In the genomic region with DNA sequence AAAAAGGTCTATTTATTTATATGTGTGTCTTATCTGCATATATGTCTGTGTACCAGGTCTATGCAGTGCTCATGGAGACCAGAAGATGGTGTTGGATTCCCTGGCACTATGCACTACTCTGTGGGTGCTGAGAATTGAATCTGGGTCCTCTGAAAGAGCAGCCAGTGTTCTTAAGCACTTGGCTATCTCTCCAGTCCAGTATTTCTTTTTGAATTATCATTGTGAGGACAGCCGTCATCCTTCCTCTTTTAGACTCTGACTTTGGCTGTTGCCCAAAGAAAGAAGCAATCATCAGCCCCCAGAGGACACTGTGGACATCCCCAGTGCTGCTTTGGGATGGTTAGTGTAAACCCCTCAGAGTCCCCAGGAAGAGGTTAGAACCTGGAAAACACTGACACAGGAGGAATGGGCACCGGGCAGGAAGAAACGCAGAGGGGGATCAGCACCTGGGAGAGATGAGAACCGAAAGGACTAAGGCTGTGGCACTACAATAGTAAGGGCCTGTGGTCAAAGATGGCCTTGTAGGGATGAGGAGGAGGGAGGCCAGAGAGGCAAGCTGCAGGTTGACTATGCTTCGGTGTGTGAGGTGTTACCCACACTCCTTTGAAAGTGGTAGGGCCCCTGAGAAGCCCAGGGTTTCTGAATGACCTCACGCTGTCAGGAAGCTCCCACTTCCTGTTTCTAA, we compare ENCODE assay signal across 9 mouse cellular contexts. TPM values are rescaled to one million over a fixed set of nuclear protein-coding genes. Genes with fewer than 3 reads are reported as not detected.
DNase-seq lines count a peak whose midpoint lies in the region; ATAC-seq lines count a peak whose summit lies in the region.
"Had no signal": no experiment of that assay in that cellular context is flagged by ENCODE, and none has a peak within 500 bp of the region (broad histone marks: within the 10 kb centered on the region; RNA-seq: fewer than 3 reads in every experiment).

No protein-coding gene starts in this region.

- H3K27ac ChIP-seq in kidney, embryonic 15.5 days = peak overlapping the region; percentile 34; the same call in 1 of the 2 replicates
- peak overlapping the region; percentile 74 for H3K27ac ChIP-seq in heart, embryonic 16.5 days (ENCODE audit: low read length)
- H3K27ac ChIP-seq in stomach, embryonic 15.5 days = peak overlapping the region; percentile 19; the same call in 1 of the 2 replicates
- H3K27ac ChIP-seq: forebrain, embryonic 13.5 days had no signal

- ATAC-seq in kidney, embryonic 15.5 days (replicated peaks; ENCODE audit: low FRiP score) = peak; percentile 43; the same call in 1 of the 2 replicates
- peak; percentile 56 for ATAC-seq in heart, embryonic 16.5 days (replicated peaks; ENCODE audit: extremely low read depth, insufficient read depth, low FRiP score)
- ATAC-seq in stomach, embryonic 15.5 days (ENCODE audit: insufficient read depth, low FRiP score, low read depth) = no peak
- ATAC-seq in erythroblast, adult 5-6 weeks (replicated peaks; ENCODE audit: low FRiP score, poor library complexity, severe bottlenecking) = no peak
- ATAC-seq: forebrain, embryonic 13.5 days had no signal

- no peak overlapping the region for H3K4me3 ChIP-seq in kidney, embryonic 15.5 days (replicated peaks)
- H3K4me3 ChIP-seq in heart, embryonic 16.5 days (ENCODE audit: low read length) = no peak overlapping the region
- no peak overlapping the region for H3K4me3 ChIP-seq in stomach, embryonic 15.5 days (replicated peaks)
- H3K4me3 ChIP-seq: forebrain, embryonic 13.5 days had no signal

- peaks cover 33% of the 10 kb centered on the region for H3K4me1 ChIP-seq in kidney, embryonic 15.5 days
- peaks cover 26% of the 10 kb centered on the region for H3K4me1 ChIP-seq in heart, embryonic 16.5 days (ENCODE audit: control insufficient read depth, insufficient read depth, low read length)
- peaks cover 25% of the 10 kb centered on the region for H3K4me1 ChIP-seq in stomach, embryonic 15.5 days
- H3K4me1 ChIP-seq: forebrain, embryonic 13.5 days had no signal

- H3K9me3 ChIP-seq in kidney, embryonic 15.5 days (replicated peaks) = no peaks in the 10 kb centered on the region
- no peaks in the 10 kb centered on the region for H3K9me3 ChIP-seq in heart, embryonic 16.5 days (replicated peaks; ENCODE audit: control insufficient read depth, low read length)
- no peaks in the 10 kb centered on the region for H3K9me3 ChIP-seq in stomach, embryonic 15.5 days
- H3K9me3 ChIP-seq: forebrain, embryonic 13.5 days had no signal

- no peaks in the 10 kb centered on the region for H3K36me3 ChIP-seq in kidney, embryonic 15.5 days
- H3K36me3 ChIP-seq in heart, embryonic 16.5 days (ENCODE audit: control insufficient read depth, insufficient read depth) = no peaks in the 10 kb centered on the region
- H3K36me3 ChIP-seq in stomach, embryonic 15.5 days = no peaks in the 10 kb centered on the region

- H3K9ac ChIP-seq in kidney, embryonic 15.5 days = no peak overlapping the region
- no peak overlapping the region for H3K9ac ChIP-seq in heart, embryonic 16.5 days (ENCODE audit: low read length)
- H3K9ac ChIP-seq in stomach, embryonic 15.5 days = no peak overlapping the region
- H3K9ac ChIP-seq: forebrain, embryonic 13.5 days had no signal

- no peaks in the 10 kb centered on the region for H3K27me3 ChIP-seq in kidney, embryonic 15.5 days
- H3K27me3 ChIP-seq in heart, embryonic 16.5 days (ENCODE audit: control insufficient read depth, insufficient read depth, low read length) = no peaks in the 10 kb centered on the region; the same call in 1 of the 2 replicates
- no peaks in the 10 kb centered on the region for H3K27me3 ChIP-seq in stomach, embryonic 15.5 days (replicated peaks)
- H3K27me3 ChIP-seq: forebrain, embryonic 13.5 days had no signal

- 52% methylated on average over 6 of the region's 6 CpGs for WGBS in kidney, embryonic 15.5 days
- 24% methylated on average over 6 of the region's 6 CpGs for WGBS in heart, embryonic 16.5 days
- WGBS in stomach, embryonic 15.5 days = 32% methylated on average over 6 of the region's 6 CpGs

- no peak for DNase-seq in kidney, postnatal 10 days
- peak; percentile 53 to 75 for DNase-seq in lung, adult 18-20 months
- DNase-seq in testis, postnatal 10 days (ENCODE audit: low spot score) = no peak
- DNase-seq in left cerebral cortex, adult 9 months (ENCODE audit: low spot score in 2 of 2) = no peak

- no peak overlapping the region for H3K4me2 ChIP-seq in kidney, embryonic 15.5 days
- H3K4me2 ChIP-seq in heart, embryonic 16.5 days (ENCODE audit: low read depth, low read length) = 0 out of 2 replicates have a peak overlapping the region, but pooled peaks have one; percentile 28
- H3K4me2 ChIP-seq in stomach, embryonic 15.5 days = no peak overlapping the region
- H3K4me2 ChIP-seq: forebrain, embryonic 13.5 days had no signal

RNA-seq across cellular contexts. Expression of gene Atp2a3, which starts 15.0 kb away (rescaled TPM):
- polyA plus RNA-seq in kidney, embryonic 15.5 days (2015; fragmentation: Nextera tagmentation; extraction: Ambion mirVana) = 4.2 and 5.7 TPM in 2 replicates
- polyA plus RNA-seq in heart, embryonic 16.5 days (2015; fragmentation: Nextera tagmentation; extraction: Ambion mirVana) = 9.0 and 14.9 TPM in 2 replicates
- polyA plus RNA-seq in stomach, embryonic 15.5 days (2015; fragmentation: Nextera tagmentation; extraction: Ambion mirVana) = 18.9 and 20.6 TPM in 2 replicates
- 27.0 and 30.7 TPM in 2 replicates for total RNA-seq in erythroblast, adult 5-6 weeks (2015; ENCODE audit: low replicate concordance)
- 22.7 and 25.3 TPM in 2 replicates for total RNA-seq in erythroblast, adult 5-6 weeks (2017; ENCODE audit: low replicate concordance)

RNA-seq across cellular contexts. Expression of gene P2rx1, which starts 52.9 kb away (rescaled TPM):
- 1.6 and 1.7 TPM in 2 replicates for polyA plus RNA-seq in kidney, embryonic 15.5 days (2015; fragmentation: Nextera tagmentation; extraction: Ambion mirVana)
- 3.0 and 5.6 TPM in 2 replicates for polyA plus RNA-seq in heart, embryonic 16.5 days (2015; fragmentation: Nextera tagmentation; extraction: Ambion mirVana)
- 33.7 and 52.1 TPM in 2 replicates for polyA plus RNA-seq in stomach, embryonic 15.5 days (2015; fragmentation: Nextera tagmentation; extraction: Ambion mirVana)
- total RNA-seq in erythroblast, adult 5-6 weeks (2015; ENCODE audit: low replicate concordance) = 0.58 and 1.5 TPM in 2 replicates
- total RNA-seq in erythroblast, adult 5-6 weeks (2017; ENCODE audit: low replicate concordance) = 1.5 and 3.2 TPM in 2 replicates

Comparison
In these comparisons a context has a peak if more than half of its experiments do, and no peak if none do; other contexts are left out.
1. ATAC-seq: peak in kidney, embryonic 15.5 days (single experiment) and heart, embryonic 16.5 days (single experiment); none in stomach, embryonic 15.5 days (single experiment) and erythroblast, adult 5-6 weeks (single experiment).
2. H3K27ac ChIP-seq: peak in every context shown above with its lines; median percentile 74 in heart, embryonic 16.5 days; 34 in kidney, embryonic 15.5 days; 19 in stomach, embryonic 15.5 days.
3. DNase-seq: peak in lung, adult 18-20 months (2 of 2); none in kidney, postnatal 10 days (single experiment), testis, postnatal 10 days (single experiment) and left cerebral cortex, adult 9 months (0 of 2).